Mouse (Mus musculus) hindbrain, embryonic 11.5 days (tissue): Measurements from ENCODE around the gene Fads3. TPM values are rescaled to one million over a fixed set of nuclear protein-coding genes. Genes with fewer than 3 reads are reported as not detected.

ENCODE experiments used
- ATAC-seq: fragments of 200-750 bp; cut with Nextera tagmentation; 2 replicates; pipeline ENCODE4 v1.8.0; 2017; ENCODE audit warnings: mild to moderate bottlenecking, moderate TSS enrichment, moderate library complexity; ENCODE audit not compliant: low FRiP score
- DNase-seq: peaks from one replicate; pipeline ENCODE4 v3.0.0-alpha.2; 2015; ENCODE audit warnings: low spot score
- H3K27ac ChIP-seq: fragments of 300-500 bp; sonication (generic); 2 replicates; pipeline ENCODE4 v1.5.1; 2014; ENCODE audit warnings: mild to moderate bottlenecking, low read depth, low read length
- H3K27me3 ChIP-seq: fragments of 300-500 bp; sonication (generic); 2 replicates; pipeline ENCODE4 v1.6.1; 2014; ENCODE audit warnings: mild to moderate bottlenecking, low read length, moderate library complexity, mixed read lengths; ENCODE audit not compliant: control insufficient read depth, insufficient read depth
- H3K36me3 ChIP-seq: fragments of 300-500 bp; sonication (generic); 2 replicates; pipeline ENCODE4 v1.6.1; 2014; ENCODE audit warnings: mild to moderate bottlenecking, low read length, moderate library complexity, mixed read lengths; ENCODE audit not compliant: control insufficient read depth, insufficient read depth
- H3K4me1 ChIP-seq: fragments of 300-500 bp; sonication (generic); replicated peaks from 2 replicates; pipeline ENCODE4 v1.6.1; 2014; ENCODE audit warnings: low read length, mixed read lengths; ENCODE audit not compliant: control insufficient read depth, insufficient read depth
- H3K4me2 ChIP-seq: fragments of 300-500 bp; sonication (generic); replicated peaks from 2 replicates; pipeline ENCODE4 v1.6.1; 2014; ENCODE audit warnings: mild to moderate bottlenecking, low read depth, low read length
- H3K4me3 ChIP-seq: fragments of 300-500 bp; sonication (generic); 2 replicates; pipeline ENCODE4 v1.5.1; 2014; ENCODE audit warnings: low read depth, low read length
- H3K9ac ChIP-seq: fragments of 300-500 bp; sonication (generic); 2 replicates; pipeline ENCODE4 v1.6.1; 2014; ENCODE audit warnings: low read depth, low read length
- H3K9me3 ChIP-seq: fragments of 300-500 bp; sonication (generic); 2 replicates; pipeline ENCODE4 v1.6.1; 2016; ENCODE audit warnings: low read length; ENCODE audit not compliant: control insufficient read depth
- WGBS: fragments of 180-500 bp; shearing (Covaris S2); extraction: QIAGEN DNeasy Blood & Tissue Kit; methylation state at CpG from one replicate; pipeline ENCODE4 v1.1.7; 2014; 5-methylcytosine and 5-hydroxymethylcytosine counted together
- polyA plus RNA-seq: library from polyadenylated mRNA; unstranded; fragments of >200 nt; fragmentation: Nextera tagmentation; extraction: Ambion mirVana; gene quantifications from 2 replicates; pipeline ENCODE4 v1.2.1, GENCODE M21; 2014

Gene Fads3
- polyA plus RNA-seq, 1 experiment from 2014 or later = 5.7 TPM

DNA sequence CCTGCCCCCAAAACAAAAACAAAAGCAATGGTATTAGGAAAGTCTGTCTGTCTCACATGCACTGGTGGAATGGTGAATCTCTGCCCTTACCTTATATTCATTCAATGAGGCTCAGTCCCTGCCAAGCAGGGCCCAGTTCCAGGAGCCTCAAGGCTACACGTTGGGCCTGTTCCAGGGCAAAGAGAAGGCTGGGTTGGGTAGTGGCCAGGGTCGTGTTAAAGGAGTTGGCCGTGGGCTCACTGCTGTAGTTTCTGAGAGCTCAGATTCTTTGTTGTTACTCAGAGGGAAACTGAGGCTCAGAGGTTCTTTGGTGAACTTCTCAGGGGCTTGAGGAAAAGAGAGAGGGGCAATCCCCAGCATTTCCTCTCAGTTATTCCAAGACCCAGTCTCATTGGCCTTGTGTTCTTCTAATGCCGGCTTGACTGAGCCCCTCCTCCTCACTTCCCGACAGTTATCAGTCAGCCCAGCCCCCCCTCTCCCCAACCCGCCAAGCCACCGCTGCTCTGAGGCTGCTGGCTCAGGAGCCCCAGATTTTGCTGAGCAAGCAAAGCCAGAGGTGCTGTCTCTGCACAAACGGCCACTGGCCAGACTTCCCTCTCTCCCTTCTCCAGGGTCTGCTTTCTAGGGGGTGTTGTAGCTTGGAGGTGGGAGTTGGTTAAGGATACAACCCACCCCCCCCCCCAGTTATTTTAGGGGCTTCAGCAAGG, 16.0 kb upstream of the Fads3 start:
- Histone ChIP-seq H3K4me2 (no peak overlapping the region), H3K9me3 (no peaks in the 10 kb centered on the region), H3K27me3 (no peaks in the 10 kb centered on the region), H3K27ac (no peak overlapping the region; the same call in 1 of the 2 replicates), H3K9ac (no peak overlapping the region), H3K4me1 (no peaks in the 10 kb centered on the region), H3K4me3 (no peak overlapping the region), H3K36me3 (no peaks in the 10 kb centered on the region)
- DNase-seq (no peak), ATAC-seq (peak; percentile 33; the same call in 1 of the 2 replicates)
- 31% methylated on average over 8 of the region's 8 CpGs for WGBS

- ATAC-seq (no peak), DNase-seq (no peak)
- Histone ChIP-seq H3K27me3 (no peaks in the 10 kb centered on the region), H3K4me2 (no peak overlapping the region), H3K4me1 (no peaks in the 10 kb centered on the region), H3K36me3 (no peaks in the 10 kb centered on the region), H3K9ac (no peak overlapping the region), H3K9me3 (no peaks in the 10 kb centered on the region), H3K4me3 (no peak overlapping the region), H3K27ac (no peak overlapping the region)
- WGBS = 89% methylated on average over 2 of the region's 2 CpGs
Observed at GRCm38 (mm10) chr19:10029746-10030145, 11.6 kb upstream of the Fads3 start.

DNA sequence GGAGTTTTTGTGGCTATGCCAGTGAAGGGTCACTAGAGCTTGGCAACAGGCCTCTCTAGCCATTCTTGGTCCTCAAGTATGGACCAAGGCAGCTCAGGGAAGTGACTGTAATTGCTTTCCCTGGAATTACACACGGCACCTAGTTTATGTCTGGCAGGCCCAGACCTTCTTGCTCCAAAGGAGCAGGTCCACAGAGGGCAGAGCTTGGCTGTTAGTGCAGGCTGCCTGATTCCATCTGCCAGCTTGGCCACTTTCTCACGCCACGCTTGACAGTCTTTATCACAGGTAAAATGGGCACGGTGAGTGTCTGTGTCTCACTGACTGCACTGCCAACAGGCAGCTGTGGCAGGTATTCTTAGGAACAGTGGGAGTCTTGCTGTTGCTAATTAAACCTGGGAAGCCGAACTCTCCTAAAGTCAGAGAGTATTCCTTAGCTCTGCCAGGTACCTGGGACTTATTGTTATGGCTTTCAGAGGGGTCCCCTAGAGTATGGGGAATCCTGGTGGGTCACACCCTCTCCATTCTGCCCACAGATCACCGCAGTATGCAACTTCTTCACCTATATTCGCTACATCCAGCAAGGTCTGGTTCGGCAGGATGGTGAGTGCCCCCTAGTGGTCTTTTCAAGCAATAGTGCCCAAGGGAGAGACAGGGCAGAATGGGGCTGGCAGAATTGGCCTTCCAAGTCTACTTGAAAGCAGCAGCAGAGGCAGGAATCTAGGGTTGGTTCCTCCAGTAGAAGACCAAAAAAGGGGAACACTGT, 8.0 kb upstream of the Fads3 start:
- H3K36me3 ChIP-seq = no peaks in the 10 kb centered on the region
- ATAC-seq (peak; percentile 53; the same call in 1 of the 2 replicates), DNase-seq (peak; percentile 75)
- no peak overlapping the region for H3K27ac ChIP-seq
- 38% methylated on average over 8 of the region's 8 CpGs for WGBS
- no peaks in the 10 kb centered on the region for H3K9me3 ChIP-seq
- H3K9ac ChIP-seq = no peak overlapping the region
- H3K4me2 ChIP-seq = no peak overlapping the region
- no peaks in the 10 kb centered on the region for H3K27me3 ChIP-seq
- H3K4me3 ChIP-seq = no peak overlapping the region
- no peaks in the 10 kb centered on the region for H3K4me1 ChIP-seq

GRCm38 (mm10) chr19:10034356-10034755, 7.0 kb upstream of the Fads3 start:
- DNase-seq = no peak
- Histone ChIP-seq H3K27me3 (no peaks in the 10 kb centered on the region), H3K27ac (no peak overlapping the region), H3K4me2 (no peak overlapping the region), H3K36me3 (no peaks in the 10 kb centered on the region), H3K4me3 (no peak overlapping the region), H3K9me3 (no peaks in the 10 kb centered on the region), H3K4me1 (no peaks in the 10 kb centered on the region), H3K9ac (no peak overlapping the region)
- no peak; the same call in 1 of the 2 replicates for ATAC-seq
- WGBS = 80% methylated on average over 5 of the region's 5 CpGs

DNA sequence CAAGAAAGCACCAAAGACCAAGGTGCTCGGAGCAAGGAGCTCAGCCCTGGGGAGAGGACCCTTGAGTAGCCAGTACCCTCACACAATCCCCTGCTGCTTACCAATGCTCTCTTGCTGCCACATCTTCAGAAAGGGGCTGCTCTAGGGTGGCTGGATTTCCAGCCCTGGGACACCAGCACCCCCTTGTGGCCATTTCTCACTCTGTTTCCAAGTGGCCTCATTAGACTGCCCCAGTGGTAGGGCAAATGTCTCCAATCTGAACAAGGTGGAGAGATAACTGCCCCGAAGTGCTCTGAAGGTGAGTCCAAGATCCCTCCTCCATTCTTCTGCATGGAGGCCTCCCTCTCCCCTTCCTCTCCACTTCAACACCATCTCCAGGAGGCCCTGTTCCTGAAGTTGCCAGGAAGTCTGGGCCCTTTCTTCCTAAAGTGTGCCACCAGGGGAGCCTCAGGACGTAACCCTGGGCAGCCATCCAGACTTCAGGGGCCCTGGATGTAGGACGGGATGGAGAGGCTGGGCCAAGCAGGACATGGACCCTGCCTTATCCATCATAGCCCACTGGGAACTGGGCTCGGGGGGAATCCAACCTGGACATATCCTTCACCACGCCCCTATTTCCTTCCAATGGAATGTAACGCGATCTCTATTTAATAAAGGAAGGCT, 6.5 kb upstream of the Fads3 start:
- DNase-seq = peak; percentile 92
- WGBS = 62% methylated on average over 8 of the region's 8 CpGs
- Histone ChIP-seq H3K36me3 (no peaks in the 10 kb centered on the region), H3K4me3 (no peak overlapping the region), H3K9me3 (no peaks in the 10 kb centered on the region), H3K27ac (no peak overlapping the region), H3K4me2 (no peak overlapping the region), H3K9ac (no peak overlapping the region), H3K27me3 (0 out of 2 replicates have a peak, but pooled peaks cover 1% of the 10 kb centered on the region), H3K4me1 (no peaks in the 10 kb centered on the region)
- peak; percentile 86 for ATAC-seq

- no peak overlapping the region for H3K4me3 ChIP-seq
- H3K27me3 ChIP-seq = 0 out of 2 replicates have a peak, but pooled peaks cover 4% of the 10 kb centered on the region
- DNase-seq (no peak), ATAC-seq (no peak)
- WGBS = 68% methylated on average over 2 of the region's 2 CpGs
- H3K4me1 ChIP-seq = peaks cover 9% of the 10 kb centered on the region; the same call in 1 of the 2 replicates
- H3K9me3 ChIP-seq = no peaks in the 10 kb centered on the region
- no peak overlapping the region for H3K4me2 ChIP-seq
- H3K9ac ChIP-seq = no peak overlapping the region
- no peak overlapping the region for H3K27ac ChIP-seq
- H3K36me3 ChIP-seq = no peaks in the 10 kb centered on the region
Observed at GRCm38 (mm10) chr19:10037534-10037933, 3.8 kb upstream of the Fads3 start.

DNA sequence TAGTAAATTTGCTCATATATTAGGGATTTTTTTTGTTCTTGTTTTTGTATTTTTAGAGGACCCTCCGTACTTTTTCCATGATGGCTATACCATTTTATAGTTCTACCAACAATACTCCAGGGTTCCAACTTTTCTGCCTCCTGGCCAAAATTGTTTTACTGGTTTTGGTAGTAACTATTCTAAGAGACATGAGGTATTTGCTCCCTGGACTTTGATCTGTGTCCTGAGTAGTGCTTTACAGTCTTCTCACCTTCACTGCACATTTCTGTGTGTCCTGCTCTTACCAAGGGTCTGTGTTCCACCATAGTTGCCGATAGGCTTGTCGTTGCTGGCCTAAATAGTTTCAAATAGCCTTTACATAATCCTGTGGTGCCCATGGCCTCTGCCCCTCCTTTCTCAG, 3.0 kb upstream of the Fads3 start:
- H3K27me3 ChIP-seq = 0 out of 2 replicates have a peak, but pooled peaks cover 4% of the 10 kb centered on the region
- no peak overlapping the region for H3K4me2 ChIP-seq
- no peak overlapping the region for H3K4me3 ChIP-seq
- 86% methylated on average over 3 of the region's 3 CpGs for WGBS
- peaks cover 9% of the 10 kb centered on the region; the same call in 1 of the 2 replicates for H3K4me1 ChIP-seq
- no peak overlapping the region for H3K9ac ChIP-seq
- DNase-seq (no peak), ATAC-seq (no peak)
- no peaks in the 10 kb centered on the region for H3K9me3 ChIP-seq
- H3K27ac ChIP-seq = no peak overlapping the region
- no peaks in the 10 kb centered on the region for H3K36me3 ChIP-seq

DNA sequence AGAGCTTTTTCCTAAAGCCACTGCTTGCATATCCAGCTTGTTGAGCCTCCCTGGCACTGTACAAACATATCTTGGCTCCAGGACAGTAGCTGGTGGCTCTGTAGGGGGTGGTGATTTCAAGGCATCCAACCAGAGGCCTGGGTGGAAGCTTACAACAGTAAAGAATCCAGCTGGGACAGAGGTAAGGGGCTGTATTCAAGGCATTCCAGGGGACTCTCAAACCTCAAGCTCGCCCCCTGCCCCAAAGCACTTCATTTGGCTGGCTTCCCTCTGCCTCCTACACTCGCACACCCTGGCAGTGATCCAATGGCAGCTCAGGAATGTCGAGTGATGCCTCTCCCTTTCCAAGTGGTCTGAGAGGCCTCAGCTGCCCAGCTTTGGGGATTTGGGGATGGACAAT, 2.5 kb upstream of the Fads3 start:
- ATAC-seq = no peak
- H3K9ac ChIP-seq = no peak overlapping the region

More for the DNA sequence above, 2.5 kb upstream of the Fads3 start:
- WGBS = 36% methylated on average over 3 of the region's 3 CpGs
- no peak for DNase-seq
- Histone ChIP-seq H3K27me3 (0 out of 2 replicates have a peak, but pooled peaks cover 4% of the 10 kb centered on the region), H3K4me2 (no peak overlapping the region), H3K4me1 (peaks cover 9% of the 10 kb centered on the region; the same call in 1 of the 2 replicates), H3K9me3 (no peaks in the 10 kb centered on the region), H3K27ac (no peak overlapping the region), H3K4me3 (no peak overlapping the region), H3K36me3 (no peaks in the 10 kb centered on the region)
